Mouse (Mus musculus): Measurements from ENCODE around the gene Zfr2. TPM values are rescaled to one million over a fixed set of nuclear protein-coding genes. Genes with fewer than 3 reads are reported as not detected.
A peak's percentile ranks its signal among the peaks of the same experiment; 100 is the strongest.

The Zfr2 gene
- polyA plus RNA-seq, 1 experiment from 2014 or later, result 5.0 TPM

- 71% methylated on average over 2 of the region's 2 CpGs for WGBS
- no peak overlapping the region for H3K4me2 ChIP-seq (ENCODE audit: low read depth, low read length)
- H3K9ac ChIP-seq (ENCODE audit: low read length), result no peak overlapping the region
- peaks cover 3% of the 10 kb centered on the region for H3K4me1 ChIP-seq (replicated peaks; ENCODE audit: control insufficient read depth, insufficient read depth, low read length)
- H3K4me3 ChIP-seq (ENCODE audit: low read length), result no peak overlapping the region
- no peak for ATAC-seq (ENCODE audit: low read depth)
- H3K27me3 ChIP-seq (ENCODE audit: control insufficient read depth, insufficient read depth, low read depth, low read length), result peaks cover 20% of the 10 kb centered on the region
- H3K36me3 ChIP-seq (ENCODE audit: control insufficient read depth, insufficient read depth, low read length), result no peaks in the 10 kb centered on the region
- H3K27ac ChIP-seq (ENCODE audit: low read length), result no peak overlapping the region
- no peaks in the 10 kb centered on the region for H3K9me3 ChIP-seq (ENCODE audit: control insufficient read depth, low read length)
Observed at GRCm38 (mm10) chr10:81238618-81239017, 5.7 kb downstream of the Zfr2 start.

DNA sequence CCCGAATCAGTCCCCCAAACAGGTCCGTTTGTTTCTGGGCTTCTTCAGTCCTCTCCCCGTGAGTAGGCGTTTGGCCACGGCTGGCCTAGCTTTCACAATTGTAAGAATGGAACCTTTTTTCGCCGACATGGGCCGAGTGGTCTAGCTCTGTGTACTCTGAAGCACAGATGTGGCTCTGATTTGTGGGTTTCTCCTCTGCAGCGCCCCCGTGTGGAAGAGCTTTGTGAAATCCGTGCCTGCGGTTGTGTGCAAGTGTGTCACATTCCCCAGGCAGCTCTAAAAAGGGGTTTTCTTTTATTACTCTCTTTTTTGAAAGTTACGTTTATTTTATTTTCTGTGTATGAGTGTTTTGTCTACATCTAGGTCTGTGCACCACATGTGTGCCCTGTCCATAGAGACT lies 7.9 kb downstream of the Zfr2 start:
- no peak overlapping the region for H3K9ac ChIP-seq (ENCODE audit: low read length)
- H3K4me2 ChIP-seq (ENCODE audit: low read depth, low read length), result no peak overlapping the region
- no peak overlapping the region for H3K27ac ChIP-seq (ENCODE audit: low read length)
- no peak overlapping the region for H3K4me3 ChIP-seq (ENCODE audit: low read length)
- WGBS, result 21% methylated on average over 13 of the region's 13 CpGs
- H3K27me3 ChIP-seq (ENCODE audit: control insufficient read depth, insufficient read depth, low read depth, low read length), result peaks cover 20% of the 10 kb centered on the region
- no peaks in the 10 kb centered on the region for H3K4me1 ChIP-seq (replicated peaks; ENCODE audit: control insufficient read depth, insufficient read depth, low read length)
- ATAC-seq (ENCODE audit: low read depth), result no peak
- H3K9me3 ChIP-seq (ENCODE audit: control insufficient read depth, low read length), result no peaks in the 10 kb centered on the region
- H3K36me3 ChIP-seq (ENCODE audit: control insufficient read depth, insufficient read depth, low read length), result no peaks in the 10 kb centered on the region

DNA sequence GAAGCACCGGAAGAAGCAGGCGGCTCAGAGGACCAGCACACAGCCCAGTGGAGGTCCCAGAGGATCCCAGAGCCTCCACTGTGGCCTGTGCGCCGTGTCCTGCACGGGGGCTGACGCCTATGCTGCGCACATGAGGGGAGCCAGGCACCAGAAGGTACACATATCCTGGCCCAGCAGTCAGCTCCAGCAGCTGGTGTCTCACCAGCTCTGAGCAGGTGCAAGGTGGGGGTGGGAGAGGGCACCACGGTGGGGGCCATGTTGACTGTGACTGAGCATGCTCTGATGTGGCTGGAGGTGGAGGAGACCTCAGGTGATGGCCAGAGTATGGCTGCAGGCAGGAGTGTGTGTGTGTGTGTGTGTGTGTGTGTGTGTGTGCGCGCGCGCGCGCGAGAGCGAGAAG lies 9.1 kb downstream of the Zfr2 start:
- Histone ChIP-seq H3K27me3 (ENCODE audit: control insufficient read depth, insufficient read depth, low read depth, low read length) (peaks cover 20% of the 10 kb centered on the region), H3K4me1 (replicated peaks; ENCODE audit: control insufficient read depth, insufficient read depth, low read length) (no peaks in the 10 kb centered on the region), H3K9ac (ENCODE audit: low read length) (no peak overlapping the region), H3K27ac (ENCODE audit: low read length) (no peak overlapping the region), H3K4me3 (ENCODE audit: low read length) (no peak overlapping the region), H3K4me2 (ENCODE audit: low read depth, low read length) (no peak overlapping the region), H3K9me3 (ENCODE audit: control insufficient read depth, low read length) (no peaks in the 10 kb centered on the region), H3K36me3 (ENCODE audit: control insufficient read depth, insufficient read depth, low read length) (no peaks in the 10 kb centered on the region)
- ATAC-seq (ENCODE audit: low read depth), result no peak
- 89% methylated on average over 16 of the region's 16 CpGs for WGBS

- no peak overlapping the region for H3K27ac ChIP-seq (ENCODE audit: low read length)
- 0 out of 2 replicates have a peak, but pooled peaks have one; percentile 6 for ATAC-seq (ENCODE audit: low read depth)
- no peaks in the 10 kb centered on the region for H3K9me3 ChIP-seq (ENCODE audit: control insufficient read depth, low read length)
- whole genome bisulfite sequencing, result 75% methylated on average over 4 of the region's 4 CpGs
- no peak overlapping the region for H3K4me2 ChIP-seq (ENCODE audit: low read depth, low read length)
- no peak overlapping the region for H3K9ac ChIP-seq (ENCODE audit: low read length)
- no peaks in the 10 kb centered on the region for H3K4me1 ChIP-seq (replicated peaks; ENCODE audit: control insufficient read depth, insufficient read depth, low read length)
- H3K36me3 ChIP-seq (ENCODE audit: control insufficient read depth, insufficient read depth, low read length), result no peaks in the 10 kb centered on the region
- H3K27me3 ChIP-seq (ENCODE audit: control insufficient read depth, insufficient read depth, low read depth, low read length), result peaks cover 17% of the 10 kb centered on the region
- no peak overlapping the region for H3K4me3 ChIP-seq (ENCODE audit: low read length)
Observed at GRCm38 (mm10) chr10:81244146-81244545, 11.2 kb downstream of the Zfr2 start.

- Histone ChIP-seq H3K9me3 (ENCODE audit: control insufficient read depth, low read length) (no peaks in the 10 kb centered on the region), H3K4me2 (ENCODE audit: low read depth, low read length) (no peak overlapping the region)
- WGBS, result 5% methylated on average over 17 of the region's 17 CpGs
Observed at GRCm38 (mm10) chr10:81244595-81244994, 11.6 kb downstream of the Zfr2 start.

DNA sequence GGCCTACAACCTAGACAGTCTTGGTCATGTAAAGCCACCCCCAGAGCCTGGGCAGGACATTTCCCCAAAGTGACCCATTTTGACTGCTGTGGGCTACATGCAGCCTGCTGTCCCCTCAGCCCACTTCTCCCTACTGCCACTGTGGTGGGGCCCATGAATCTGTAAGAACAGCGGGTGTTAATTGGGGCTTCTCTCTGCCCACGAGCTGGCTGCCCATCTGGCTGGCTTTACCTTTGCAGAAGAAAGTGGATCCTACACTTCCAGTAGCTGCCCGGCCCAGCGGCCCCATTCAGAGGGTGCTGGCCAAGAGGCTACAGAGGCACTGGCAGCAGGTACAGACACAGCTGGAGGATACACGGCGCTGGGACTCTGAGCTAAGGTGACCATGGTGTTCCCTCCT lies 12.2 kb downstream of the Zfr2 start:
- H3K27me3 ChIP-seq (ENCODE audit: control insufficient read depth, insufficient read depth, low read depth, low read length), result peaks cover 7% of the 10 kb centered on the region
- H3K9ac ChIP-seq (ENCODE audit: low read length), result peak overlapping the region; percentile 20; the same call in 1 of the 2 replicates
- H3K36me3 ChIP-seq (ENCODE audit: control insufficient read depth, insufficient read depth, low read length), result no peaks in the 10 kb centered on the region
- WGBS, result 75% methylated on average over 6 of the region's 6 CpGs
- ATAC-seq (ENCODE audit: low read depth), result no peak
- H3K27ac ChIP-seq (ENCODE audit: low read length), result no peak overlapping the region
- no peaks in the 10 kb centered on the region for H3K4me1 ChIP-seq (replicated peaks; ENCODE audit: control insufficient read depth, insufficient read depth, low read length)
- no peak overlapping the region for H3K4me2 ChIP-seq (ENCODE audit: low read depth, low read length)
- H3K9me3 ChIP-seq (ENCODE audit: control insufficient read depth, low read length), result no peaks in the 10 kb centered on the region
- no peak overlapping the region for H3K4me3 ChIP-seq (ENCODE audit: low read length)

More at GRCm38 (mm10) chr10:81244595-81244994, 11.6 kb downstream of the Zfr2 start:
- no peaks in the 10 kb centered on the region for H3K4me1 ChIP-seq (replicated peaks; ENCODE audit: control insufficient read depth, insufficient read depth, low read length)
- peak; percentile 57; the same call in 1 of the 2 replicates for ATAC-seq (ENCODE audit: low read depth)
- H3K27me3 ChIP-seq (ENCODE audit: control insufficient read depth, insufficient read depth, low read depth, low read length), result peaks cover 13% of the 10 kb centered on the region
- no peaks in the 10 kb centered on the region for H3K36me3 ChIP-seq (ENCODE audit: control insufficient read depth, insufficient read depth, low read length)
- H3K9ac ChIP-seq (ENCODE audit: low read length), result no peak overlapping the region
- no peak overlapping the region for H3K27ac ChIP-seq (ENCODE audit: low read length)
- H3K4me3 ChIP-seq (ENCODE audit: low read length), result no peak overlapping the region

GRCm38 (mm10) chr10:81247804-81248203 lies 14.8 kb downstream of the Zfr2 start:
- H3K36me3 ChIP-seq (ENCODE audit: control insufficient read depth, insufficient read depth, low read length), result no peaks in the 10 kb centered on the region
- no peaks in the 10 kb centered on the region for H3K9me3 ChIP-seq (ENCODE audit: control insufficient read depth, low read length)
- peaks cover 14% of the 10 kb centered on the region for H3K27me3 ChIP-seq (ENCODE audit: control insufficient read depth, insufficient read depth, low read depth, low read length)
- WGBS, result 87% methylated on average over 2 of the region's 2 CpGs
- H3K9ac ChIP-seq (ENCODE audit: low read length), result no peak overlapping the region
- H3K4me1 ChIP-seq (replicated peaks; ENCODE audit: control insufficient read depth, insufficient read depth, low read length), result no peaks in the 10 kb centered on the region
- ATAC-seq (ENCODE audit: low read depth), result no peak
- H3K27ac ChIP-seq (ENCODE audit: low read length), result no peak overlapping the region
- H3K4me3 ChIP-seq (ENCODE audit: low read length), result no peak overlapping the region
- no peak overlapping the region for H3K4me2 ChIP-seq (ENCODE audit: low read depth, low read length)

- Histone ChIP-seq H3K27ac (ENCODE audit: low read length) (no peak overlapping the region), H3K9me3 (ENCODE audit: control insufficient read depth, low read length) (no peaks in the 10 kb centered on the region), H3K4me3 (ENCODE audit: low read length) (no peak overlapping the region), H3K27me3 (ENCODE audit: control insufficient read depth, insufficient read depth, low read depth, low read length) (peaks cover 31% of the 10 kb centered on the region), H3K4me1 (replicated peaks; ENCODE audit: control insufficient read depth, insufficient read depth, low read length) (no peaks in the 10 kb centered on the region), H3K36me3 (ENCODE audit: control insufficient read depth, insufficient read depth, low read length) (no peaks in the 10 kb centered on the region), H3K9ac (ENCODE audit: low read length) (no peak overlapping the region), H3K4me2 (ENCODE audit: low read depth, low read length) (no peak overlapping the region)
- no peak for ATAC-seq (ENCODE audit: low read depth)
- WGBS, result 78% methylated on average over 8 of the region's 8 CpGs
Observed at GRCm38 (mm10) chr10:81249442-81249841, 16.5 kb downstream of the Zfr2 start.

GRCm38 (mm10) chr10:81252424-81253419 lies 19.8 kb downstream of the Zfr2 start, which contains the start of gene Matk:
Gene Matk (plus strand): TSS chr10:81252935.
- no peak for ATAC-seq (ENCODE audit: low read depth)
- Histone ChIP-seq H3K4me3 (ENCODE audit: low read length) (no peak within 1 kb of the TSS), H3K4me1 (replicated peaks; ENCODE audit: control insufficient read depth, insufficient read depth, low read length) (peaks cover 4% of the 10 kb centered on the region), H3K4me2 (ENCODE audit: low read depth, low read length) (no peak within 1 kb of the TSS), H3K9me3 (ENCODE audit: control insufficient read depth, low read length) (no peaks in the 10 kb centered on the region), H3K9ac (ENCODE audit: low read length) (no peak within 1 kb of the TSS), H3K36me3 (ENCODE audit: control insufficient read depth, insufficient read depth, low read length) (no peaks in the 10 kb centered on the region), H3K27ac (ENCODE audit: low read length) (no peak within 1 kb of the TSS), H3K27me3 (ENCODE audit: control insufficient read depth, insufficient read depth, low read depth, low read length) (peaks cover 54% of the 10 kb centered on the region)
- WGBS, result 9% methylated on average over 43 of the region's 44 CpGs

All from lung, embryonic 16.5 days (tissue).